Mouse (Mus musculus): Measurements from ENCODE around the gene Dqx1. TPM values are rescaled to one million over a fixed set of nuclear protein-coding genes. Genes with fewer than 3 reads are reported as not detected.

The Dqx1 gene
- 1.5 TPM for polyA plus RNA-seq (2015; fragmentation: Illumina TruSeq; extraction: RNeasy Lipid Tissue Mini Kit (QIAGEN cat#74804); ENCODE audit: insufficient read depth, low read depth, low replicate concordance)

GRCm38 (mm10) chr6:83057790-83058189 is at the start of gene Dqx1:
Gene Dqx1 (plus strand): TSS chr6:83057844.

GRCm38 (mm10) chr6:83033249-83034185 is 24.1 kb upstream of the Dqx1 start, which contains the start of the genes Dok1 and Loxl3:
Gene Dok1 (minus strand): TSS chr6:83033471.
Gene Loxl3 (plus strand): TSS chr6:83034173.

GRCm38 (mm10) chr6:83054074-83054851 is 3.4 kb upstream of the Dqx1 start, which contains the start of gene Aup1:
Gene Aup1 (plus strand): TSS chr6:83054521.

GRCm38 (mm10) chr6:83054871-83055431 is 2.7 kb upstream of the Dqx1 start, which contains the start of gene Htra2:
Gene Htra2 (minus strand): TSS chr6:83055273.

GRCm38 (mm10) chr6:83070247-83070310 is 12.4 kb downstream of the Dqx1 start, which contains the start of gene Tlx2:
Gene Tlx2 (minus strand): TSS chr6:83070293.

GRCm38 (mm10) chr6:83077630-83078323 is 20.1 kb downstream of the Dqx1 start, which contains the start of gene Pcgf1:
Gene Pcgf1 (plus strand): TSS chr6:83077869.

GRCm38 (mm10) chr6:83086121-83087035 is 28.7 kb downstream of the Dqx1 start, which contains the start of gene Lbx2:
Gene Lbx2 (plus strand): TSS chr6:83086367.

GRCm38 (mm10) chr6:83101316-83101687 is 43.7 kb downstream of the Dqx1 start, which contains the start of the genes Ccdc142 and Gm42688:
Gene Ccdc142 (plus strand): TSS chr6:83101601.
Gene Gm42688 (plus strand): TSS chr6:83101617.

GRCm38 (mm10) chr6:83108762-83109668 is 51.4 kb downstream of the Dqx1 start, which contains the start of gene Mrpl53:
Gene Mrpl53 (plus strand): TSS chr6:83109040.

GRCm38 (mm10) chr6:83115011-83115671 is 57.5 kb downstream of the Dqx1 start, which contains the start of gene Mogs:
Gene Mogs (plus strand): TSS chr6:83115496.

Other genes with a start within 250 kb of the Dqx1 start
- gene Sema4f, start 118.1 kb upstream of the Dqx1 start, polyA plus RNA-seq (2015; fragmentation: Illumina TruSeq; extraction: RNeasy Lipid Tissue Mini Kit (QIAGEN cat#74804); ENCODE audit: insufficient read depth, low read depth, low replicate concordance), result 0.26 TPM
- not detected for gene M1ap, start 110.9 kb upstream of the Dqx1 start, polyA plus RNA-seq (2015; fragmentation: Illumina TruSeq; extraction: RNeasy Lipid Tissue Mini Kit (QIAGEN cat#74804); ENCODE audit: insufficient read depth, low read depth, low replicate concordance)
- 1.8 TPM for gene Dok1, start 24.4 kb upstream of the Dqx1 start, polyA plus RNA-seq (2015; fragmentation: Illumina TruSeq; extraction: RNeasy Lipid Tissue Mini Kit (QIAGEN cat#74804); ENCODE audit: insufficient read depth, low read depth, low replicate concordance)
- 1.8 TPM for gene Loxl3, start 23.7 kb upstream of the Dqx1 start, polyA plus RNA-seq (2015; fragmentation: Illumina TruSeq; extraction: RNeasy Lipid Tissue Mini Kit (QIAGEN cat#74804); ENCODE audit: insufficient read depth, low read depth, low replicate concordance)
- gene Aup1, start 3.3 kb upstream of the Dqx1 start, polyA plus RNA-seq (2015; fragmentation: Illumina TruSeq; extraction: RNeasy Lipid Tissue Mini Kit (QIAGEN cat#74804); ENCODE audit: insufficient read depth, low read depth, low replicate concordance), result 146 TPM
- gene Htra2, start 2.6 kb upstream of the Dqx1 start, polyA plus RNA-seq (2015; fragmentation: Illumina TruSeq; extraction: RNeasy Lipid Tissue Mini Kit (QIAGEN cat#74804); ENCODE audit: insufficient read depth, low read depth, low replicate concordance), result 40.7 TPM
- not detected for gene Tlx2, start 12.4 kb downstream of the Dqx1 start, polyA plus RNA-seq (2015; fragmentation: Illumina TruSeq; extraction: RNeasy Lipid Tissue Mini Kit (QIAGEN cat#74804); ENCODE audit: insufficient read depth, low read depth, low replicate concordance)
- 7.6 TPM for gene Pcgf1, start 20.0 kb downstream of the Dqx1 start, polyA plus RNA-seq (2015; fragmentation: Illumina TruSeq; extraction: RNeasy Lipid Tissue Mini Kit (QIAGEN cat#74804); ENCODE audit: insufficient read depth, low read depth, low replicate concordance)
- gene Lbx2, start 28.5 kb downstream of the Dqx1 start, polyA plus RNA-seq (2015; fragmentation: Illumina TruSeq; extraction: RNeasy Lipid Tissue Mini Kit (QIAGEN cat#74804); ENCODE audit: insufficient read depth, low read depth, low replicate concordance), result not detected
- gene Ccdc142, start 43.8 kb downstream of the Dqx1 start, polyA plus RNA-seq (2015; fragmentation: Illumina TruSeq; extraction: RNeasy Lipid Tissue Mini Kit (QIAGEN cat#74804); ENCODE audit: insufficient read depth, low read depth, low replicate concordance), result not detected
- gene Gm42688, start 43.8 kb downstream of the Dqx1 start, polyA plus RNA-seq (2015; fragmentation: Illumina TruSeq; extraction: RNeasy Lipid Tissue Mini Kit (QIAGEN cat#74804); ENCODE audit: insufficient read depth, low read depth, low replicate concordance), result 1.1 TPM
- gene Mrpl53, start 51.2 kb downstream of the Dqx1 start, polyA plus RNA-seq (2015; fragmentation: Illumina TruSeq; extraction: RNeasy Lipid Tissue Mini Kit (QIAGEN cat#74804); ENCODE audit: insufficient read depth, low read depth, low replicate concordance), result 31.8 TPM
- gene Mogs, start 57.7 kb downstream of the Dqx1 start, polyA plus RNA-seq (2015; fragmentation: Illumina TruSeq; extraction: RNeasy Lipid Tissue Mini Kit (QIAGEN cat#74804); ENCODE audit: insufficient read depth, low read depth, low replicate concordance), result 16.5 TPM
- gene Wbp1, start 63.7 kb downstream of the Dqx1 start, polyA plus RNA-seq (2015; fragmentation: Illumina TruSeq; extraction: RNeasy Lipid Tissue Mini Kit (QIAGEN cat#74804); ENCODE audit: insufficient read depth, low read depth, low replicate concordance), result 42.1 TPM
- gene Ino80b, start 67.6 kb downstream of the Dqx1 start, polyA plus RNA-seq (2015; fragmentation: Illumina TruSeq; extraction: RNeasy Lipid Tissue Mini Kit (QIAGEN cat#74804); ENCODE audit: insufficient read depth, low read depth, low replicate concordance), result 6.9 TPM
- 12.4 TPM for gene Rtkn, start 77.6 kb downstream of the Dqx1 start, polyA plus RNA-seq (2015; fragmentation: Illumina TruSeq; extraction: RNeasy Lipid Tissue Mini Kit (QIAGEN cat#74804); ENCODE audit: insufficient read depth, low read depth, low replicate concordance)
- 1.5 TPM for gene Wdr54, start 98.6 kb downstream of the Dqx1 start, polyA plus RNA-seq (2015; fragmentation: Illumina TruSeq; extraction: RNeasy Lipid Tissue Mini Kit (QIAGEN cat#74804); ENCODE audit: insufficient read depth, low read depth, low replicate concordance)
- not detected for gene 1700003E16Rik, start 98.6 kb downstream of the Dqx1 start, polyA plus RNA-seq (2015; fragmentation: Illumina TruSeq; extraction: RNeasy Lipid Tissue Mini Kit (QIAGEN cat#74804); ENCODE audit: insufficient read depth, low read depth, low replicate concordance)
- 29.3 TPM for gene Dctn1, start 108.1 kb downstream of the Dqx1 start, polyA plus RNA-seq (2015; fragmentation: Illumina TruSeq; extraction: RNeasy Lipid Tissue Mini Kit (QIAGEN cat#74804); ENCODE audit: insufficient read depth, low read depth, low replicate concordance)
- not detected for gene Slc4a5, start 162.0 kb downstream of the Dqx1 start, polyA plus RNA-seq (2015; fragmentation: Illumina TruSeq; extraction: RNeasy Lipid Tissue Mini Kit (QIAGEN cat#74804); ENCODE audit: insufficient read depth, low read depth, low replicate concordance)

All from pancreas, adult 10 weeks (tissue).